Mouse (Mus musculus) cerebellum, adult 2 months (tissue): Measurements from ENCODE around the gene Carns1. TPM values are rescaled to one million over a fixed set of nuclear protein-coding genes. Genes with fewer than 3 reads are reported as not detected.
"Not testable (repeated sequence)": the region's sequence is repeated elsewhere in the genome, so short reads cannot be mapped to it uniquely, and the experiment has no call there.

Source experiments
- DNase-seq, 2 experiments: peaks; one replicate each; pipeline ENCODE4 v3.0.0; 2021
- H3K27ac ChIP-seq: fragments of 200-500 bp; 2 replicates; pipeline ENCODE4 v1.5.1; 2012; ENCODE audit warnings: low read length, control low read depth, inconsistent platforms; ENCODE audit not compliant: insufficient read depth
- H3K27me3 ChIP-seq: fragments of 200-500 bp; 2 replicates; pipeline ENCODE4 v1.6.1; 2012; ENCODE audit warnings: inconsistent platforms, mild to moderate bottlenecking, low read length, moderate library complexity; ENCODE audit not compliant: control insufficient read depth, insufficient read depth
- H3K4me1 ChIP-seq: fragments of 200-500 bp; 2 replicates; pipeline ENCODE4 v1.6.1; 2011; ENCODE audit warnings: low read length; ENCODE audit not compliant: control insufficient read depth, insufficient read depth
- H3K4me3 ChIP-seq: fragments of 200-500 bp; replicated peaks from 2 replicates; pipeline ENCODE3; 2011; ENCODE audit warnings: mild to moderate bottlenecking, low read depth, low read length, control low read depth; ENCODE audit not compliant: insufficient read depth
- CTCF ChIP-seq: fragments of 200-500 bp; IDR thresholded peaks from 2 replicates; pipeline ENCODE4 v1.5.1; 2011; ENCODE audit warnings: low read depth, mild to moderate bottlenecking, control low read depth, low read length, moderate library complexity, borderline replicate concordance; ENCODE audit not compliant: insufficient read depth
- POLR2A ChIP-seq: fragments of 200-500 bp; IDR thresholded peaks from 2 replicates; pipeline ENCODE4 v1.6.1; 2011; ENCODE audit warnings: low read length, control low read depth, borderline replicate concordance; ENCODE audit not compliant: insufficient read depth
- WGBS: fragments of 180-500 bp; shearing (Covaris S2); methylation state at CpG from one replicate; pipeline ENCODE4 v1.1.7; 2018; 5-methylcytosine and 5-hydroxymethylcytosine counted together
- polyA plus RNA-seq: library from polyadenylated mRNA; depleted of rRNA; stranded (reverse); fragments of >200 nt; gene quantifications from 2 replicates; pipeline ENCODE4 v1.2.3, GENCODE M21; 2012

Gene Carns1
- polyA plus RNA-seq, 1 experiment = 31.2 TPM

- Histone ChIP-seq H3K27me3 (no peaks in the 10 kb centered on the region), H3K27ac (peak within 1 kb of the TSS; percentile 93), H3K4me1 (peaks cover 6% of the 10 kb centered on the region; the same call in 1 of the 2 replicates), H3K4me3 (peak within 1 kb of the TSS; percentile 97)
- TF ChIP-seq CTCF (peak; percentile 63), POLR2A (peak; percentile 34; the same call in 1 of the 2 replicates)
- DNase-seq = peak; percentile 98 to 99
- under 1% methylated on average over 62 of the region's 64 CpGs for WGBS
Observed at GRCm38 (mm10) chr19:4125741-4126696, 49.3 kb downstream of the Carns1 start, which contains the start of gene Aip. Aip (minus strand) TSS chr19:4125858.

DNA sequence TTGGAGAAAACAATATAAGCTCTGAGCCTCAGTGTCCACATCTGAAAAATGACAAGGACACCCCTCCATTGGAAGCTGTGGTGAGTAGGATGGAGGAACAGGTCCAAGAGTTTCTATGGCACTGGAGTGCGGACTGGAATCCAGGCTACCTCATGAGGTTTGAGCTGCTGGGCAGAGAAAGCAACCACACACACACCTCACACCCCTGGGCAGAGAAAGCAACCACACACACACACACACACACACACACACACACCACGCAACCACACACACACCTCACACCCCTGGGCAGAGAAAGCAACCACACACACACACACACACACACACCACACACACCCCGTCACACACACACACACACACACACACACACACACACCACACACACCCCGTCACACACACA, 50.0 kb downstream of the Carns1 start:
- 1% methylated on average over 3 of the region's 4 CpGs for WGBS
- Histone ChIP-seq H3K27ac (peak overlapping the region; percentile 93), H3K4me3 (peak overlapping the region; percentile 97)
- H3K4me1 ChIP-seq, H3K27me3 ChIP-seq: not testable (repeated sequence)
- peak in 1 of 2 experiments; percentile 36 for DNase-seq

DNA sequence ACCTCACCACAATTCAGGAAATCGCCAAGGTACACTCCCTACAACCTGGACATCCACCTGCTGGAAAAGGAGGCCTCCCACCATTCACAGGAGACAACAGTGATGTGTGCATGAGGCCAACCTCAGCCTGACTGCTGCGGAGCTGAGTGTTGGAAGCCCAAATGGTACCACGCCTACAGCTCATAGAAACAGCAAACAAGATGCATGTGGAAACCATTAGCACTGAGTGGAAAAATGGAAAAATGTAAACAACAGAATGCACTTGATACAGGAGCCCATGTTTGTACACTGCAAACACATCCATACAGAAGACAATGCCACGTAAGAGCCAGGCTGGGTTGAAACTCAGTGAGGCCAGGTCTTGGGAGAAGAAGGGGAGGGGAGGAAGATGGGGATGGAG, 50.8 kb downstream of the Carns1 start:
- 87% methylated on average over 4 of the region's 4 CpGs for WGBS

GRCm38 (mm10) chr19:4122411-4123370, 52.6 kb downstream of the Carns1 start:
- WGBS = 88% methylated on average over 7 of the region's 7 CpGs
- no peak for TF ChIP-seq POLR2A
- TF ChIP-seq CTCF = no peak
- H3K27me3 ChIP-seq = no peaks in the 10 kb centered on the region
- no peak overlapping the region for H3K4me3 ChIP-seq
- H3K27ac ChIP-seq = no peak overlapping the region
- DNase-seq = no peak
- H3K4me1 ChIP-seq = peaks cover 6% of the 10 kb centered on the region; the same call in 1 of the 2 replicates

More for the DNA sequence above, 50.8 kb downstream of the Carns1 start:
- peaks cover 6% of the 10 kb centered on the region; the same call in 1 of the 2 replicates for H3K4me1 ChIP-seq
- no peak for DNase-seq
- no peak overlapping the region for H3K27ac ChIP-seq
- no peak overlapping the region for H3K4me3 ChIP-seq
- H3K27me3 ChIP-seq = no peaks in the 10 kb centered on the region
- TF ChIP-seq CTCF = no peak
- no peak for TF ChIP-seq POLR2A

DNA sequence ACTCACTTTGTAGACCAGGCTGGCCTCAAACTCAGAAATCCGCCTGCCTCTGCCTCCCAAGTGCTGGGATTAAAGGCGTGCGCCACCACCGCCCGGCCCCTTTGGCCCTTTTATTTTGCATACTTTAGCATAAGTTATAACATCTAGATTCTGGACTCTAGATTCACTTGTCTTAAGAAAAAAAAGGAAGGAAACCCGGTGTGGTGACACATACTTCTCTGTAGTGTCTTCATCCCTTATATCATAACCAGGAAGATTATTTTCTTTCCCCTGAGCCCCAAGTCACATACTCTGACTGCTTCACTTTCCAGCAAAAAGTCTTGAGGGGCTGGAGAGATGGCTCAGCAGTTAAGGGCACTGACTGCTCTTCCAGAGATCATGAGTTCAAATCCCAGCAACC, 53.4 kb downstream of the Carns1 start:
- H3K27me3 ChIP-seq, DNase-seq, H3K4me3 ChIP-seq, H3K4me1 ChIP-seq, H3K27ac ChIP-seq: not testable (repeated sequence)
- WGBS = 67% methylated on average over 6 of the region's 6 CpGs

- no peaks in the 10 kb centered on the region for H3K4me1 ChIP-seq
- H3K27me3 ChIP-seq = no peaks in the 10 kb centered on the region
- H3K4me3 ChIP-seq = peak overlapping the region; percentile 64
- H3K27ac ChIP-seq = peak overlapping the region; percentile 63
- no peak for TF ChIP-seq CTCF
- TF ChIP-seq POLR2A = peak; percentile 80; the same call in 1 of the 2 replicates
- 2% methylated on average over 38 of the region's 38 CpGs for WGBS
- peak; percentile 98 for DNase-seq
Observed at GRCm38 (mm10) chr19:4121097-4121805, 54.0 kb downstream of the Carns1 start.

DNA sequence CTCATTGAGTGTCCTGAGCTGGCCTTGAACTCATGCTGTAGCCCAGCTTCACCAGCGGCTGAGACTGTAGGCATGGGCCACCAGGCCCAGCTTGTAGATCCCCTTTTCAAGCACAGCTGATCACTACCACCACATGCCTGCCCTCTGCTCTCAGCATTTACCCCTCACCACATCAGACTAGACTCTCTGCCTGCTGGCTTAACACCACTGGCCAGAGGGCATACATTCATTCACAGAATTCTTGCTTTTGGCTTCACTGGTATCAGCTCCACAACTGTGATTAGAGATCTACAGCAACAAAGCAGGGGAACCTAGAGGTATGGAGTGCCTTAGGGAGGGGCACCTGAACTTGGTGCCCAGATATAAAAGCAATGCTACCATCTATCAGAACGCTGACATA, 54.8 kb downstream of the Carns1 start:
- no peak for DNase-seq
- 96% methylated on average over 2 of the region's 2 CpGs for WGBS
- TF ChIP-seq CTCF = no peak
- TF ChIP-seq POLR2A = no peak
- Histone ChIP-seq H3K4me1 (peaks cover 4% of the 10 kb centered on the region; the same call in 1 of the 2 replicates), H3K4me3 (no peak overlapping the region), H3K27me3 (no peaks in the 10 kb centered on the region), H3K27ac (no peak overlapping the region)
